Mouse (Mus musculus) lung, postnatal 36 days (tissue): ENCODE measurements around the gene Gpank1.
A peak's percentile ranks its signal among the peaks of the same experiment; 100 is the strongest.
"Not testable (repeated sequence)": the region's sequence is repeated elsewhere in the genome, so short reads cannot be mapped to it uniquely, and the experiment has no call there.

Source experiments
- DNase-seq: peaks from one replicate; pipeline ENCODE4 v3.0.0; 2022; ENCODE audit warnings: mixed read lengths

Gpank1 gene

GRCm38 (mm10) chr17:35100196-35100765 lies 21.0 kb upstream of the Gpank1 start:
- no peak for DNase-seq

- no peak for DNase-seq
Measured at GRCm38 (mm10) chr17:35101161-35101560, 20.1 kb upstream of the Gpank1 start.

GRCm38 (mm10) chr17:35102299-35102698 lies 19.0 kb upstream of the Gpank1 start:
- no peak for DNase-seq

GRCm38 (mm10) chr17:35103221-35103690 lies 18.0 kb upstream of the Gpank1 start:
- no peak for DNase-seq

- no peak for DNase-seq
Measured at GRCm38 (mm10) chr17:35104079-35104478, 17.2 kb upstream of the Gpank1 start.

GRCm38 (mm10) chr17:35104754-35105153 lies 16.5 kb upstream of the Gpank1 start:
- DNase-seq: no peak

- peak; percentile 61 for DNase-seq
Measured at GRCm38 (mm10) chr17:35105740-35106389, 15.4 kb upstream of the Gpank1 start.

- DNase-seq: no peak
Measured at GRCm38 (mm10) chr17:35106522-35106921, 14.7 kb upstream of the Gpank1 start.

- DNase-seq: no peak
Measured at GRCm38 (mm10) chr17:35108097-35108496, 13.2 kb upstream of the Gpank1 start, which contains the start of gene Ly6g5c. TSS of gene Ly6g5c (plus strand) at chr17:35108279.

- no peak for DNase-seq
Measured at GRCm38 (mm10) chr17:35111774-35112173, 9.5 kb upstream of the Gpank1 start.

GRCm38 (mm10) chr17:35115046-35116019 lies 5.9 kb upstream of the Gpank1 start, which contains the start of gene Ly6g5b:
TSS of gene Ly6g5b (minus strand) at chr17:35115428.
- DNase-seq: peak; percentile 43

- peak; percentile 20 for DNase-seq
Measured at GRCm38 (mm10) chr17:35120745-35121142, 511 bp upstream of the Gpank1 start.

GRCm38 (mm10) chr17:35121871-35122303 lies 632 bp downstream of the Gpank1 start, which contains the start of gene Csnk2b:
TSS of gene Csnk2b (minus strand) at chr17:35122053.
- DNase-seq: peak; percentile 60

GRCm38 (mm10) chr17:35123287-35123686 lies 2.0 kb downstream of the Gpank1 start:
- DNase-seq: not testable (repeated sequence)

GRCm38 (mm10) chr17:35124261-35124896 lies 3.1 kb downstream of the Gpank1 start:
- DNase-seq: not testable (repeated sequence)

- DNase-seq: peak; percentile 15
Measured at GRCm38 (mm10) chr17:35125081-35125480, 3.8 kb downstream of the Gpank1 start.

- peak; percentile 34 for DNase-seq
Measured at GRCm38 (mm10) chr17:35125578-35125977, 4.3 kb downstream of the Gpank1 start.

- DNase-seq: peak; percentile 84
Measured at GRCm38 (mm10) chr17:35126206-35126611, 5.0 kb downstream of the Gpank1 start, which contains the start of gene D17H6S53E. TSS of gene D17H6S53E (plus strand) at chr17:35126373.

GRCm38 (mm10) chr17:35127017-35127416 lies 5.8 kb downstream of the Gpank1 start:
- DNase-seq: peak; percentile 45

- DNase-seq: no peak
Measured at GRCm38 (mm10) chr17:35128996-35129395, 7.7 kb downstream of the Gpank1 start.

- no peak for DNase-seq
Measured at GRCm38 (mm10) chr17:35131038-35131437, 9.8 kb downstream of the Gpank1 start.

GRCm38 (mm10) chr17:35131500-35132173 lies 10.4 kb downstream of the Gpank1 start, which contains the start of gene Apom:
TSS of gene Apom (minus strand) at chr17:35132050.
- no peak for DNase-seq
